In genomic region chr9:69301445-69301844, GRCm38 (mm10) we compare ENCODE assay signal across 9 mouse cellular contexts.
DNase-seq lines count a peak whose midpoint lies in the region; ATAC-seq and TF ChIP-seq lines count a peak whose summit lies in the region.
"Had no signal": no experiment of that assay in that cellular context is flagged by ENCODE, and none has a peak within 500 bp of the region (broad histone marks: within the 10 kb centered on the region; RNA-seq: fewer than 3 reads in every experiment).

No protein-coding gene starts in this region.

- no peaks in the 10 kb centered on the region for H3K9me3 ChIP-seq in midbrain, embryonic 16.5 days (replicated peaks; ENCODE audit: control insufficient read depth, low read length, poor library complexity, severe bottlenecking)
- H3K9me3 ChIP-seq: midbrain, embryonic 12.5 days had no signal

- H3K4me2 ChIP-seq in midbrain, embryonic 16.5 days (ENCODE audit: low read length): 0 out of 2 replicates have a peak overlapping the region, but pooled peaks have one; percentile 2
- H3K4me2 ChIP-seq: midbrain, embryonic 12.5 days had no signal

- DNase-seq in gastrocnemius, adult 18-20 months (ENCODE audit: low spot score): peak; percentile 47
- DNase-seq in gastrocnemius, adult 8-10 months (ENCODE audit: low spot score in 2 of 2): no peak
- peak; percentile 65 for DNase-seq in brain, embryonic 14.5 days (ENCODE audit: low read depth)
- DNase-seq in heart, adult 18-20 months: peak; percentile 68 to 75
- peak; percentile 65 for DNase-seq in kidney, postnatal 14 days
- DNase-seq in embryo, embryonic 10 days (ENCODE audit: low spot score): no peak
- DNase-seq in yolk sac, embryonic 10.5 days (ENCODE audit: low spot score): no peak

- no peaks in the 10 kb centered on the region for H3K36me3 ChIP-seq in midbrain, embryonic 16.5 days (ENCODE audit: control insufficient read depth, insufficient read depth, low read length)
- H3K36me3 ChIP-seq: midbrain, embryonic 12.5 days had no signal

- H3K9ac ChIP-seq in midbrain, embryonic 16.5 days (ENCODE audit: low read depth, low read length): no peak overlapping the region
- H3K9ac ChIP-seq: midbrain, embryonic 12.5 days had no signal

- H3K4me3 ChIP-seq in midbrain, embryonic 16.5 days (ENCODE audit: low read depth, low read length): no peak overlapping the region
- H3K4me3 ChIP-seq: midbrain, embryonic 12.5 days had no signal

- peaks cover 7% of the 10 kb centered on the region for H3K4me1 ChIP-seq in midbrain, embryonic 16.5 days (ENCODE audit: control insufficient read depth, insufficient read depth, low read length)

- ATAC-seq in midbrain, embryonic 16.5 days: no peak

- 0 out of 2 replicates have a peak overlapping the region, but pooled peaks have one; percentile 44 for H3K27ac ChIP-seq in midbrain, embryonic 16.5 days (ENCODE audit: low read length)
- H3K27ac ChIP-seq: midbrain, embryonic 12.5 days had no signal

- no peak for TF ChIP-seq POLR2A in brain, embryonic 14.5 days (IDR thresholded peaks at IDR 0.05; ENCODE audit: borderline replicate concordance, extremely low read depth, insufficient read depth, insufficient read length, poor library complexity, severe bottlenecking)

- 24% methylated on average over 9 of the region's 9 CpGs for WGBS in midbrain, embryonic 16.5 days

- no peaks in the 10 kb centered on the region for H3K27me3 ChIP-seq in midbrain, embryonic 16.5 days (ENCODE audit: control insufficient read depth, insufficient read depth, low read depth, low read length)

- TF ChIP-seq CTCF in brain, embryonic 14.5 days (IDR thresholded peaks at IDR 0.05; ENCODE audit: borderline replicate concordance, extremely low read depth, insufficient read depth, insufficient read length): no peak

Comparison
In these comparisons a context has a peak if more than half of its experiments do, and no peak if none do; other contexts are left out.
1. DNase-seq: peak in gastrocnemius, adult 18-20 months (single experiment), brain, embryonic 14.5 days (single experiment), heart, adult 18-20 months (2 of 2) and kidney, postnatal 14 days (single experiment); none in gastrocnemius, adult 8-10 months (0 of 2), embryo, embryonic 10 days (single experiment) and yolk sac, embryonic 10.5 days (single experiment).